Mouse (Mus musculus): ENCODE measurements around the gene Cox10. TPM values are rescaled to one million over a fixed set of nuclear protein-coding genes. Genes with fewer than 3 reads are reported as not detected.

The Cox10 gene
- 10.3 and 15.0 TPM in 2 replicates for polyA plus RNA-seq (2015; fragmentation: Nextera tagmentation; extraction: Ambion mirVana)

DNA sequence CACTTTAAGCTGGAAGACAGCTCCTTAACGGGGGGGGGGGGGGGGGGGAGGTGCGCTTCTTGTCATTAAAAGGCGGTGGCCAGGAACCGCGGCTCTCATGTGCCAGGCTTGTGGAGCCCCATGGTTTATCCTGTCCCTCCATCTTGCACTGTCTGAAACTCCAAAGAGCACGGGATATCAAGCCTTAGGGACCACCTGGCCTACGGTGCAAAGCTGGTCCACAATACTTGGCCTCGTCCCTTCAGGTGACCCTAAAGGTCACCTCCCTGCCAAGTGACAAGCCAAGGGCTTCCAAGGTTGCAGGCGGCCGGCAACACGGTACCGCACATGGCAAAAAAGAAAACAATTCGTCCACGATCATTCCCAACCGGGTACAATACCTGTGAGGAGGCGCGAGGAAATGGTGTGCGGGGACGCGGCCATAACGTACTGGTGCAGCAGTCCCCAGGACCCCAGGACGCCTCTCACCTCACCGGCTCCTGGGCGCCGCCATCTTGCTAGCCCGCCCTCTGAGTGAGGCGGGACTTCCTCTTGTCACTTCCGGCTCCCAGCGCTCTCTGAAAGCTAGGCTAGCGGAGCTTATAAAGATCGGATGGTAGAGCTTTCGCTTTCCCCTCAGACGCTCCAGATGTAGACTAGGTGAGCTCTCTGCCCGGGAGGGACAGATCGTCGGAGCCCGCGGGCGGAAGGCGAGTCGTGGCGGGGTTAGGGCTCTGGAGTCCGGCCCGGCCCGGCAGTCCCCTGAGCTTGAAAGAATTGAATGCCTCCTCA is at the start of gene Cox10:
Gene Cox10 (minus strand): TSS at position 513 of the 771 bp plus-strand sequence.

DNA sequence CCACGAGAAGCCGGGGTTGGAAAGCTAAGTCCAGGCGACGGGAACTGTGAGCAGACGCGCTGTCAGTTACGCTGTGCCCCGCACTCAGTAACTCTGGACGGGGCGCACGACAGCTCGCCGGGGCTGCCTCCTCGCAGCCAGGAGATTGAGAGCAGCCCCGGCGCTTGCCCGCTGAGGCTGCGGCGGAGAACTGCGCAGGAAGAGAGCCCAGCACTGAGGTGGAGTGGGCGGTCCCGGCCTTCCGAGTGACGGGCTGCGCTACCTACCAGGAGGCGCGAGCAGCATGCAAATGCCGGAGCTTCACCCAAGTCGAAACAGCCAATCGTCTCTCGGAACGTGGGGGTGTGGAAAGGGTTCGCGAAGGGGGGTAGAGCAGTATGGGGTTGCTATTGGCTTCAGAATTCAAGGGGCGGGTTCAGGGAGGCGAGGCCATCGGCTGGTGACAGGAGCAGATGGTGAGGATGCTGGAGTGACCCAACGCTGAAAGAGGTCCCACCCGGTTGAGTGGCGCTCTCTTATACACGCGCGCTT is 157.1 kb downstream of the Cox10 start, which contains the start of gene Hs3st3b1:
Gene Hs3st3b1 (minus strand): TSS at position 200 of the 531 bp plus-strand sequence.

Other genes starting within 250 kb of the Cox10 start
- gene Hs3st3b1, start 157.2 kb downstream of the Cox10 start, polyA plus RNA-seq (2015; fragmentation: Nextera tagmentation; extraction: Ambion mirVana): 1.5 and 3.5 TPM in 2 replicates

All from adrenal gland, postnatal 0 days (tissue).